Mouse (Mus musculus) cortical plate, adult 2 months (tissue): ENCODE measurements around the gene Slc12a9. TPM values are rescaled to one million over a fixed set of nuclear protein-coding genes. Genes with fewer than 3 reads are reported as not detected.

Source experiments
- H3K27ac ChIP-seq: fragments of 200-500 bp; 2 replicates; pipeline ENCODE4 v1.5.1; 2012; ENCODE audit warnings: low read length, control low read depth, inconsistent platforms; ENCODE audit not compliant: insufficient read depth
- H3K4me1 ChIP-seq: fragments of 200-500 bp; 2 replicates; pipeline ENCODE4 v1.6.1; 2011; ENCODE audit warnings: low read length; ENCODE audit not compliant: control insufficient read depth, insufficient read depth
- H3K4me3 ChIP-seq: fragments of 200-500 bp; 2 replicates; pipeline ENCODE4 v1.5.1; 2011; ENCODE audit warnings: mild to moderate bottlenecking, low read length, control low read depth; ENCODE audit not compliant: insufficient read depth
- CTCF ChIP-seq: fragments of 200-500 bp; IDR thresholded peaks from 2 replicates; pipeline ENCODE4 v1.5.1; 2011; ENCODE audit warnings: mild to moderate bottlenecking, control low read depth, low read length; ENCODE audit not compliant: insufficient read depth; ENCODE audit errors: extremely low read depth
- POLR2A ChIP-seq: fragments of 200-500 bp; IDR thresholded peaks from 2 replicates; pipeline ENCODE4 v1.6.1; 2011; ENCODE audit warnings: mild to moderate bottlenecking, low read length, control low read depth; ENCODE audit not compliant: insufficient read depth; ENCODE audit errors: extremely low read depth
- polyA plus RNA-seq: library from polyadenylated mRNA; depleted of rRNA; stranded (reverse); fragments of >200 nt; gene quantifications from 2 replicates; pipeline ENCODE4 v1.2.3, GENCODE M21; 2012; rRNA removed

Gene Slc12a9
- 34.0 and 35.2 TPM in 2 replicates for polyA plus RNA-seq

DNA sequence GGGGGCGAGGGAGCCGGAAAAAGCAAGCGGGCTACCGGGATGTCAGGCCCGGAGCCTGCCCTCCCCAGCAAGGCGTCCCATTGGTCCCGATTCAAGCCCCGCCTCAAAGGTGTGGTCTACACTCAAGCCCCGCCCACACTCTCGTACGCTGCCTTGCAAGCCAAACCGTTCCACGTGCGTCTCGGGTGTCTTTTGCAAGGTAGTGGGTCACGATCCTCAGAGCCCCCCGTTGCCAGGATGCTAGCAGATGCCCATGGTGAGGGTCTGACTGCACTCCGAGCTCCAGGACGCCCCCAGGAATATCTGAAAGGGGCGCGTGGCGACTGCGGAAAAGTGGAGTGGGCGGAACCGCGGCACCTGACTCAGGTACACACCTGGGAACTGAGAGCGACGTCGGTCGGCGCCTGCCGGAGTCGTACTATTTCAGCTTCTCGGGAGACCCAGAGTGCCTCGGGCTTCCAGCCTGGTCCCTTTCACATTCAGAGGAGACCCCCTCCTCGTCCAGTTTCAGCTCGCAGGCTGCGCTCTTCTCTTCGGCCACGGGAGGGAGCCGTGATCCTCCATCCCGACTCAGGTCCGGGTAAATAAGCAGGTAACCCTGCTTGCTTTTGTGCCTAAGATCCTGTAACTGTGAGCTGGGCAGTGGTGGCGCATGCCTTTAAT is at the start of gene Slc12a9:
TSS of gene Slc12a9 (minus strand) at position 86 of the 663 bp plus-strand sequence.
- H3K4me1 ChIP-seq, result peaks cover 2% of the 10 kb centered on the region; the same call in 1 of the 2 replicates
- peak within 1 kb of the TSS; percentile 47 for H3K4me3 ChIP-seq
- TF ChIP-seq POLR2A (0 out of 2 replicates have a peak, but pooled peaks have one; percentile 51), CTCF (peak; percentile 73)
- H3K27ac ChIP-seq, result no peak within 1 kb of the TSS

DNA sequence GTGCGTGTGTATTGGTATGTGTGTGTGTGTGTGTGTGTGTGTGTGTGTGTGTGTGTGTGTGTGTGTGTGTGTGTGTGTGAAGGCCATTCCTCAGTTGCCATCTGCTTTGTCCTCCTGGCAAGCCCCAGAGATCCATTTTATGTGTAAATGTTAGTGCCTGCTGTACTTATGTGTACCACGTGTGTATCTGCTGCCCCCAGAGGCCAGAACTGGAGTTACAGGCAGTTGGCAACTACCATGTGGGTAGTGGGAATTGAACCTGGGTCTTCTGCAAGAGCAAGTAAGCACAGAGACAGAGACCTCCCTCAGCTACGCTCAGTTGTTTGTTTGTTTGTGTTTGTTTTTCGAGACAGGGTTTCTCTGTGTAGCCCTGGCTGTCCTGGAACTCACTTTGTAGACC is 47.8 kb upstream of the Slc12a9 start:
- TF ChIP-seq POLR2A, result no peak
- peak; percentile 67 for TF ChIP-seq CTCF
- H3K27ac ChIP-seq, result no peak overlapping the region
- H3K4me1 ChIP-seq, result no peaks in the 10 kb centered on the region
- H3K4me3 ChIP-seq, result no peak overlapping the region

DNA sequence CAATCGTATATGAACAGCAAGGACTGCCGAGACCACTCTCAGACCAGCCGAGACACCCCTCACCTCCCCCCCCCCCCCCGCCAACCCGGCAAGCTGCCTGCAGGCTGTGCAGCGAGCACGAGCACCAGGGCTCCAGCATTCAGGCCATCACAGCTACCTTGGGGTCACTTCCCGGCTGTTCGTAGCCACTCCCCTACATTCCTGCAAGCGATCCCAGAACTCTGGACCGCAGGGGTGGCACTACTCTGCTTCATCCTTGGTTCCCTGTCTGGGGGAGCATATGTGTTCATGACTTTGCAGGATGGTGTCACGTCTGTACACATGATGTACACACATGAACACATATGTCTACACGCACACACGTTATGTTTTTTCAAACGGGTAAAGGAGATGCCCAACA is 44.2 kb upstream of the Slc12a9 start:
- TF ChIP-seq CTCF (no peak), POLR2A (no peak)
- Histone ChIP-seq H3K4me1 (no peaks in the 10 kb centered on the region), H3K4me3 (no peak overlapping the region), H3K27ac (no peak overlapping the region)

DNA sequence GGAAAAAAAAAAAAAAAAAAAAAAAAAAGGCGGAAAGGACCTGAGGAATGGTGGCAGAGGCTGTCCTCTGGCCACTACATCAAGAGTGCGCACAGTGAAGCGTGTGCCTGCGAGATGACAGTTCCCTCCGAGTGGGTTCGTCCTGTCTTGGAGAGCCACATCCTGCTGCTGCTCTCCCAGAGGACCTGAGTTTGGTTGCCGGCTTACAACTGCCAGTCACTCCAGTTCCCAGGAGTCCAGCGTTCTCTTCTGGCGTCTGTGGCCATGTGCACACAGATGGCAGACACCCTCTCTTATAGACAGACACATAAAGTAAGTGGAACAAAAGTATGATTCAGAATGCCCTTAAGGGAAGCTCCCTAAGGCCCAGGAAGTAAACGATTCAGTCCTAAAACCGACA is 43.8 kb upstream of the Slc12a9 start:
- Histone ChIP-seq H3K27ac (no peak overlapping the region), H3K4me3 (no peak overlapping the region), H3K4me1 (no peaks in the 10 kb centered on the region)
- TF ChIP-seq POLR2A, result no peak
- no peak for TF ChIP-seq CTCF

DNA sequence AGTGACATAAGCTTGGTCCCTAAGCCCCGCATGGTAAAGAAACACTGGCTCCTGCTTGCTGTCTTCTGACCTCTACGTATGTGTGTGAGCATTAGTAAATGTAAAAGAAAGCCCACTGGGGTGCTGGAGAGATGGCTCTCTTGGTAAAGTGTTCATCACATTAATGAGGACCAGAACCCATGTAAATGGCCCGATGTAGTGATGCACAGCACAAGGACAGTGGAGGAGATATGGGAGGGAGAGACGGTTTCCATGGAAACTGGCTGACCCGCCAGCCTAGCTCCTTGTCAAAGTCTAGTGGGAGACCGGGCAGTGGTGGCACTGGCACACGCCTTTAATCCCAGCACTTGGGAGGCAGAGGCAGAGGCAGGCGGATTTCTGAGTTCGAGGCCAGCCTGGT is 43.3 kb upstream of the Slc12a9 start:
- no peak for TF ChIP-seq POLR2A
- no peak overlapping the region for H3K4me3 ChIP-seq
- H3K27ac ChIP-seq, result no peak overlapping the region
- no peaks in the 10 kb centered on the region for H3K4me1 ChIP-seq

DNA sequence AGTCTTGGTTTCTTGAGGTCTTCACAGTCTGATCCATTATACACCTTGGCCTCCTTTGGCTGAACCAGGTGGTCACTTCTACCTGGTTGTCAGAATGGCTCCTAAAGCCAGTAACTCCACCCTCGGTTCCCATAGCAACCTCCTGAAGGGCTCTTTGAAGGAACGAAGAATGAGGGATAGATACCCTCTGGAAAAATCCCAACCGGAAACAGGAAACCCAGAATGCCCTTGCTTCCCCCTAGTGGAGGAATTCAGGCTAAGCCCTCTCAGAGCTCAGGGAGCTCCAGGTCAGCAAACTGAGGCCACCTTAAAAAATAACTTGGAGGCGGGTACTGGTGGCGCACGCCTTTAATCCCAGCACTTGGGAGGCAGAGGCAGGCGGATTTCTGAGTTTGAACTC is 42.8 kb upstream of the Slc12a9 start:
- Histone ChIP-seq H3K4me3 (no peak overlapping the region), H3K4me1 (no peaks in the 10 kb centered on the region), H3K27ac (no peak overlapping the region)
- TF ChIP-seq CTCF (peak; percentile 24; the same call in 1 of the 2 replicates), POLR2A (no peak)

DNA sequence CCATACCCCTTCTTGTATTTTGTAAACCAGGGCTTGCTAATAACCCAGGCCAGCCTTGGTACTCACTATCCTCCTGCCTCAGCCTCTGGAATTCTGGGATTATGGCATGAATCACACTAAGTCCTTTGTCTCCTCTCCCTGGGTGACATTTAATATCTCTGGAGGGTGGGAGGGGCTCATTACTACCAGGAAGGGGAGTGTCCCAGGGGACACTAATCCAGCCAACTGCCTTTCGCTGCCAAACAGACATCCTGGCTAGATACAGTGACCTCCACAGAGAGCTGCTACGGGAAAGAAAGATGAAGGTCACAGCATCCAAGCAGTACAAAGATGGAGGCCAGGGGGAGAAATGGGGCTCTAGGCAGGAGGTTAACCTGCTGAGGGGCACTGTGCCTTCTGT is 42.2 kb upstream of the Slc12a9 start:
- no peak for TF ChIP-seq CTCF
- TF ChIP-seq POLR2A, result no peak
- H3K4me1 ChIP-seq, result no peaks in the 10 kb centered on the region
- no peak overlapping the region for H3K4me3 ChIP-seq
- no peak overlapping the region for H3K27ac ChIP-seq

DNA sequence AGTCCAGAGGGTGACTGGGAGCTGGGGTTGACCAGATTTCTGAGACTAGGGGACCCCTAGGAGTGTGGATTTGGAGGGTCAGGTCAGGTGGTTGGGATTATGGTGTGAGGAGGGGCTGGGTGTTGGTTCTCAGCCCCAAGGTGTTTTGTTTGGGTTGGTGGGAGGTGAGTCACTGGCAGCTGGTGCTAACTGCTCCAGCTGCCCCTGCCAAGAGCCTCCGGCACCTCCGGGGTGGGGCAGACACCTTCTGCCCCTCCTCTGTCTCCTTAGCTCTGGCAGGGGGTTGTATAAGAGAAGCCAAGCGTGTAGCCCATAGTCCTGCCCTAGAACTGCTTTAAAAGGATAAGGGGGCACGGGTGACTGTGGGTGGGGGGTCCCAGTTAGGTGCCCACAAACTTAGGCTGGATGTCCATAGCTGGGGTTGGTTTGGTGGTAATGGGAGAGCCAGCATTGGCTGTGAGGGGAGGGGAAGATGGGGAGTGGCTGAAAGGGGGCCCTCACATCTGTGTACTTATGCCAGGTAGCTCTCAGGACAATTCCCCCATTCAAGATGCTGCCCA is 41.2 kb upstream of the Slc12a9 start:
- no peak overlapping the region for H3K27ac ChIP-seq
- H3K4me1 ChIP-seq, result no peaks in the 10 kb centered on the region
- no peak overlapping the region for H3K4me3 ChIP-seq
- no peak for TF ChIP-seq POLR2A
- no peak for TF ChIP-seq CTCF

DNA sequence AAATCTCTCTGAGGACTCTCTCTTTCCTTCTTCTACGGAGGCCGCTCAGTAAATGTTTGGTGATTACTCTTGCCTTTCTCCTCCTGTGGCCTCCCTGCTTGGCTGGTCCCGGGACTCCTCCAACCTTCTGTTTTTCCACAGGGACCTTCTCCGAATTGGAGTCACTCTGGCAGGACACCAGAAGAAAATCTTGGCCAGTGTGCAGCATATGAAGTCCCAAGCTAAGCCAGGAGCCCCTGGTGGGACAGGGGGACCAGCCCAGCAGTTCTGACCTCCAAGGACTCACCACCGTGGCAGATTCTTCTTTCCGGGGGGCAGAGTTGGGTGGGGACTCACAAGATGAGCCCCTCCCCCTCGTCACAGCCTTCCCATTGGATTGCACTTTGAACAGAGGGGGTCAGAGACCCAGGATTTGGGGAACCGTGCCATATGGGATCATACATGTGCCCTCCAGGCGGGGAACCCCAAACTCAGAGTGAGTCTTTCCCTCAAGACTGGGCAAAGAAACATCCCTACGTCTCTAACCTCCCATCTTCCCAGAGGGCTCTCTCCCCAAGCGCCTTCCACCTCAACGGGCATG is 40.1 kb upstream of the Slc12a9 start:
- no peaks in the 10 kb centered on the region for H3K4me1 ChIP-seq
- no peak for TF ChIP-seq POLR2A
- no peak for TF ChIP-seq CTCF
- H3K27ac ChIP-seq, result no peak overlapping the region

DNA sequence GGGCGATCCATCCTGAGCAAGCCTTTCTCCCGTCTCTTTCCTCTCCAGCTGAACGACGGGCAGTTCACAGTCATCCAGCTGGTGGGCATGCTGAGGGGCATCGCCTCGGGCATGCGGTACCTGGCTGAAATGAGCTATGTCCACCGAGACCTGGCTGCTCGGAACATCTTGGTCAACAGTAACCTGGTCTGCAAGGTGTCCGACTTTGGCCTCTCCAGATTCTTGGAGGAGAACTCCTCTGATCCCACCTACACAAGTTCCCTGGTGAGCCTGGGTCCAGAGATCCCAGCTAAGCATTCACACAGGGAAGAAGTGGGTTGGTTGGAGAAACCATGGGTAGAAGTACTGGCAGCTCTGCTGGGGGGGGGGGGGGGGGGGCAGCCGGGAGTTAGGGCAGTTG is 36.3 kb upstream of the Slc12a9 start:
- no peak overlapping the region for H3K4me3 ChIP-seq
- TF ChIP-seq CTCF, result no peak
- TF ChIP-seq POLR2A, result no peak
- no peak overlapping the region for H3K27ac ChIP-seq
- H3K4me1 ChIP-seq, result no peaks in the 10 kb centered on the region

More for the DNA sequence above, 40.1 kb upstream of the Slc12a9 start:
- no peak overlapping the region for H3K4me3 ChIP-seq
